Mouse (Mus musculus): ENCODE data around the gene Glp1r. TPM values are rescaled to one million over a fixed set of nuclear protein-coding genes. Genes with fewer than 3 reads are reported as not detected.

Glp1r gene
- polyA plus RNA-seq (2012; rRNA removed): 0.22 and 0.23 TPM in 2 replicates

GRCm38 (mm10) chr17:30901627-30902026 is at the start of gene Glp1r:
Glp1r (plus strand) TSS chr17:30901817.

GRCm38 (mm10) chr17:30954340-30954739 is 52.7 kb downstream of the Glp1r start, which contains the start of gene Umodl1:
Umodl1 (plus strand) TSS chr17:30954640.

Other genes starting within 250 kb of the Glp1r start
- gene Umodl1, start 52.8 kb downstream of the Glp1r start, polyA plus RNA-seq (2012; rRNA removed): 0.02 TPM in 1 of 2 replicates, not detected in the other
- gene Abcg1, start 155.9 kb downstream of the Glp1r start, polyA plus RNA-seq (2012; rRNA removed): 6.8 and 7.3 TPM in 2 replicates
- 0.96 and 1.2 TPM in 2 replicates for gene Tff3, start 227.8 kb downstream of the Glp1r start, polyA plus RNA-seq (2012; rRNA removed)
- not detected in 2 replicates for gene Tff2, start 242.5 kb downstream of the Glp1r start, polyA plus RNA-seq (2012; rRNA removed)